Mouse (Mus musculus): ENCODE results near the gene Mtif2. TPM values are rescaled to one million over a fixed set of nuclear protein-coding genes. Genes with fewer than 3 reads are reported as not detected.

Mtif2 gene
- polyA plus RNA-seq (2016; fragmentation: Nextera tagmentation; extraction: Ambion mirVana), result 54.1 and 55.0 TPM in 2 replicates

GRCm38 (mm10) chr11:29525988-29526794 is at the start of gene Mtif2:
Gene Mtif2, plus strand, starts transcription at chr11:29526408.
- Histone ChIP-seq H3K9ac (replicated peaks) (peak within 1 kb of the TSS; percentile 77), H3K4me3 (replicated peaks) (peak within 1 kb of the TSS; percentile 69), H3K4me1 (replicated peaks) (peaks cover 3% of the 10 kb centered on the region; the same call in 1 of the 2 replicates), H3K27me3 (no peaks in the 10 kb centered on the region), H3K27ac (peak within 1 kb of the TSS; percentile 87), H3K4me2 (peak within 1 kb of the TSS; percentile 65), H3K36me3 (peaks cover 11% of the 10 kb centered on the region; the same call in 1 of the 2 replicates), H3K9me3 (no peaks in the 10 kb centered on the region)
- peak; percentile 94 for ATAC-seq (ENCODE audit: insufficient number of reproducible peaks, insufficient read depth, low FRiP score, low TSS enrichment, low read depth)
- WGBS, result 2% methylated on average over 47 of the region's 47 CpGs

GRCm38 (mm10) chr11:29493135-29493534 is 33.1 kb upstream of the Mtif2 start:
- Histone ChIP-seq H3K27me3 (no peaks in the 10 kb centered on the region), H3K27ac (no peak overlapping the region), H3K9me3 (no peaks in the 10 kb centered on the region), H3K4me1 (replicated peaks) (no peaks in the 10 kb centered on the region), H3K36me3 (peaks cover 46% of the 10 kb centered on the region), H3K4me3 (replicated peaks) (no peak overlapping the region), H3K4me2 (no peak overlapping the region), H3K9ac (replicated peaks) (no peak overlapping the region)
- 97% methylated on average over 1 of the region's 1 CpGs for WGBS
- no peak for ATAC-seq (ENCODE audit: insufficient number of reproducible peaks, insufficient read depth, low FRiP score, low TSS enrichment, low read depth)

- H3K9ac ChIP-seq (replicated peaks), result no peak overlapping the region
- H3K4me3 ChIP-seq (replicated peaks), result no peak overlapping the region
- no peak overlapping the region for H3K4me2 ChIP-seq
- H3K4me1 ChIP-seq (replicated peaks), result no peaks in the 10 kb centered on the region
- peaks cover 42% of the 10 kb centered on the region for H3K36me3 ChIP-seq
- no peaks in the 10 kb centered on the region for H3K9me3 ChIP-seq
- H3K27me3 ChIP-seq, result no peaks in the 10 kb centered on the region
- WGBS, result 79% methylated on average over 3 of the region's 3 CpGs
- ATAC-seq (ENCODE audit: insufficient number of reproducible peaks, insufficient read depth, low FRiP score, low TSS enrichment, low read depth), result no peak
- no peak overlapping the region for H3K27ac ChIP-seq
These were observed 29.2 kb upstream of the Mtif2 start for GRCm38 (mm10) chr11:29496962-29497361.

GRCm38 (mm10) chr11:29503948-29504893 is 22.0 kb upstream of the Mtif2 start:
- Histone ChIP-seq H3K27me3 (no peaks in the 10 kb centered on the region), H3K9ac (replicated peaks) (no peak overlapping the region), H3K4me3 (replicated peaks) (no peak overlapping the region), H3K36me3 (peaks cover 46% of the 10 kb centered on the region), H3K4me1 (replicated peaks) (no peaks in the 10 kb centered on the region), H3K9me3 (no peaks in the 10 kb centered on the region), H3K4me2 (no peak overlapping the region), H3K27ac (no peak overlapping the region)
- no peak for ATAC-seq (ENCODE audit: insufficient number of reproducible peaks, insufficient read depth, low FRiP score, low TSS enrichment, low read depth)
- 95% methylated on average over 10 of the region's 10 CpGs for WGBS

- Histone ChIP-seq H3K4me1 (replicated peaks) (no peaks in the 10 kb centered on the region), H3K4me2 (no peak overlapping the region), H3K9me3 (no peaks in the 10 kb centered on the region), H3K27me3 (no peaks in the 10 kb centered on the region), H3K4me3 (replicated peaks) (no peak overlapping the region), H3K27ac (no peak overlapping the region), H3K9ac (replicated peaks) (no peak overlapping the region), H3K36me3 (peaks cover 41% of the 10 kb centered on the region)
- no peak for ATAC-seq (ENCODE audit: insufficient number of reproducible peaks, insufficient read depth, low FRiP score, low TSS enrichment, low read depth)
- 96% methylated on average over 2 of the region's 2 CpGs for WGBS
These were observed 21.1 kb upstream of the Mtif2 start for GRCm38 (mm10) chr11:29504899-29505625.

- Histone ChIP-seq H3K27ac (no peak overlapping the region), H3K27me3 (no peaks in the 10 kb centered on the region), H3K4me1 (replicated peaks) (no peaks in the 10 kb centered on the region; the same call in 1 of the 2 replicates), H3K36me3 (peaks cover 31% of the 10 kb centered on the region), H3K4me2 (no peak overlapping the region), H3K9me3 (no peaks in the 10 kb centered on the region), H3K9ac (replicated peaks) (no peak overlapping the region), H3K4me3 (replicated peaks) (no peak overlapping the region)
- WGBS, result 86% methylated on average over 1 of the region's 1 CpGs
- ATAC-seq (ENCODE audit: insufficient number of reproducible peaks, insufficient read depth, low FRiP score, low TSS enrichment, low read depth), result no peak
These were observed 16.8 kb upstream of the Mtif2 start for GRCm38 (mm10) chr11:29509421-29509820.

- no peak overlapping the region for H3K4me2 ChIP-seq
- no peak overlapping the region for H3K27ac ChIP-seq
- H3K9me3 ChIP-seq, result no peaks in the 10 kb centered on the region
- no peaks in the 10 kb centered on the region for H3K27me3 ChIP-seq
- H3K4me3 ChIP-seq (replicated peaks), result no peak overlapping the region
- no peaks in the 10 kb centered on the region; the same call in 1 of the 2 replicates for H3K4me1 ChIP-seq (replicated peaks)
- 91% methylated on average over 4 of the region's 4 CpGs for WGBS
- peaks cover 13% of the 10 kb centered on the region; the same call in 1 of the 2 replicates for H3K36me3 ChIP-seq
- ATAC-seq (ENCODE audit: insufficient number of reproducible peaks, insufficient read depth, low FRiP score, low TSS enrichment, low read depth), result no peak
- no peak overlapping the region for H3K9ac ChIP-seq (replicated peaks)
These were observed 13.2 kb upstream of the Mtif2 start for GRCm38 (mm10) chr11:29512818-29513535.

- Histone ChIP-seq H3K27ac (peak overlapping the region; percentile 86), H3K4me3 (replicated peaks) (peak overlapping the region; percentile 61), H3K36me3 (peaks cover 13% of the 10 kb centered on the region; the same call in 1 of the 2 replicates), H3K9ac (replicated peaks) (peak overlapping the region; percentile 67), H3K4me2 (peak overlapping the region; percentile 63), H3K4me1 (replicated peaks) (no peaks in the 10 kb centered on the region; the same call in 1 of the 2 replicates), H3K9me3 (no peaks in the 10 kb centered on the region), H3K27me3 (no peaks in the 10 kb centered on the region)
- ATAC-seq (ENCODE audit: insufficient number of reproducible peaks, insufficient read depth, low FRiP score, low TSS enrichment, low read depth), result no peak; the same call in 1 of the 2 replicates
- WGBS, result 24% methylated on average over 10 of the region's 10 CpGs
These were observed 11.9 kb upstream of the Mtif2 start for GRCm38 (mm10) chr11:29514325-29514681.

GRCm38 (mm10) chr11:29514682-29515412 is 11.4 kb upstream of the Mtif2 start, which contains the start of gene Prorsd1:
Gene Prorsd1, minus strand, starts transcription at chr11:29515033.
- ATAC-seq (ENCODE audit: insufficient number of reproducible peaks, insufficient read depth, low FRiP score, low TSS enrichment, low read depth), result peak; percentile 98
- 3% methylated on average over 40 of the region's 40 CpGs for WGBS
- Histone ChIP-seq H3K4me1 (replicated peaks) (no peaks in the 10 kb centered on the region; the same call in 1 of the 2 replicates), H3K4me2 (peak within 1 kb of the TSS; percentile 63), H3K36me3 (peaks cover 13% of the 10 kb centered on the region; the same call in 1 of the 2 replicates), H3K27ac (peak within 1 kb of the TSS; percentile 86), H3K27me3 (no peaks in the 10 kb centered on the region), H3K9ac (replicated peaks) (peak within 1 kb of the TSS; percentile 67), H3K4me3 (replicated peaks) (peak within 1 kb of the TSS; percentile 61), H3K9me3 (no peaks in the 10 kb centered on the region)

- 86% methylated on average over 1 of the region's 1 CpGs for WGBS
- Histone ChIP-seq H3K27ac (no peak overlapping the region), H3K9me3 (no peaks in the 10 kb centered on the region), H3K9ac (replicated peaks) (no peak overlapping the region), H3K36me3 (peaks cover 62% of the 10 kb centered on the region), H3K4me3 (replicated peaks) (no peak overlapping the region), H3K27me3 (no peaks in the 10 kb centered on the region), H3K4me2 (no peak overlapping the region), H3K4me1 (replicated peaks) (no peaks in the 10 kb centered on the region)
- no peak for ATAC-seq (ENCODE audit: insufficient number of reproducible peaks, insufficient read depth, low FRiP score, low TSS enrichment, low read depth)
These were observed 12.0 kb downstream of the Mtif2 start for GRCm38 (mm10) chr11:29538201-29538600.
